Mouse (Mus musculus): ENCODE results near the gene Fuom.

Gene Fuom

DNA sequence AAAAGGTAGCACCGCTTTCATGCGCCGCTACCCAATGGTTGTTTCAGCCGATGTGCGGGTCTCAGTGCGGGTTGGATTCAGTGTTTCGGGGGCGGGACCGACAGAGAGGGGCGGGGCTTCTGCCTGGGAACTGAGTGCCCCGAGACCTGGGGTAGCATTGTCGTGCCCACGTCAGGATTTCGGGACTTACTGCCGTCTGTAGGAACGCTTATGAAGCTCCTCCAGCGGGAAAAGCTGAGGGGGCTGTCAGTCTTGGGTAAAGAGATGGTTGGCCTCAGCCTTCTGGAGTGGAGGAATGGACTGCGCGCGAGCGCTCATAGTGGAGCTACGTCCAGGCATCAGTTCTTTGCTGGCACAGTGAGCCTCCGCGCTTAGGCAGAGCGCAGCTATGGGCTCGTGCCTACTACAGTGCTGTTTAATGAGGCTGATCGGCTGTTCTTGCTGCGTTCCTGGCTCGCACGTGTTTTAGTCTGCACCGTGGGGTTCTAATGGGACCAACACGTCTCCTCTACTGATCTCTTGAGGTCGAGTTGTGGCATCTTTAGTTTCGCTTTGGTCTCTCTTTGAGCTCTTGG is 53.0 kb downstream of the Fuom start:
- peak in 1 of 2 experiments; percentile 45 for DNase-seq

DNA sequence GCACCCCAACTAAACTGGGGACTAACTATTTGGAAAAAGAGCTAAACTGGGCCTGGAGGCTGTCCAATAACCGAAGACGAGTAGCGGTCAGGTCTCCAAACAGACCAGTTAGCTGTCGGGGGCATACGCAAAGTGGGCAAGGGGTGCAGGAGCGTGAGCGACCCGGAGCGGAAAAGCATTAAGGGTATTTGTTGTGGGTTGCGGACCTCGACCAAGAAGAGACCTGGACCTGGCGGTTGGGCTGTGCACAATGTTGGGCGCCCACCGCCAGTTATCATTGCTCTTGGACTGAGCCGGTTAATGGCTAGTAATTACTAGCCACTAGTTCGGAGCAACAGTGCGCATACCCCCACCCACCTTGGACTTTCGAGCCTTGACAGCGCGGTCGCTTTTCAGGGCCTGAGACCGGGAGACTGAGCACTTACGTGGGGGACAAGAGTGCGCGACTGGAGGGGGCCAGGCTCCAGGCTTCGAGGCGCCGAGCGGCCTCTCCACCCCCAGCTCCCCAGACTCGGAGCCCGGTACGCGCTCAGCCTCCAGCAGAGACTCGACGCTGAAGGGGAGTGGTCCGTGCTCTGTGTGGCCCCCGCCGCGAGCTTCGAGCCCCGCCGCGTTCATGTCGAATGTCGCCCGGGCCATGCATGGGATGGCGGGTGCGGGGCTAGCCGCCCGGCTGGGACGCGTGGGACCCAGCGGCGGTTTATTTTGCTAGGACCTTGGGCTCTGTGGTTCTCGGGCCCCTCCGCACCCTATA is 53.7 kb downstream of the Fuom start, which contains the start of gene Msx3:
Msx3 (minus strand) TSS at position 729 of the 754 bp plus-strand sequence.
- no peak for DNase-seq

DNA sequence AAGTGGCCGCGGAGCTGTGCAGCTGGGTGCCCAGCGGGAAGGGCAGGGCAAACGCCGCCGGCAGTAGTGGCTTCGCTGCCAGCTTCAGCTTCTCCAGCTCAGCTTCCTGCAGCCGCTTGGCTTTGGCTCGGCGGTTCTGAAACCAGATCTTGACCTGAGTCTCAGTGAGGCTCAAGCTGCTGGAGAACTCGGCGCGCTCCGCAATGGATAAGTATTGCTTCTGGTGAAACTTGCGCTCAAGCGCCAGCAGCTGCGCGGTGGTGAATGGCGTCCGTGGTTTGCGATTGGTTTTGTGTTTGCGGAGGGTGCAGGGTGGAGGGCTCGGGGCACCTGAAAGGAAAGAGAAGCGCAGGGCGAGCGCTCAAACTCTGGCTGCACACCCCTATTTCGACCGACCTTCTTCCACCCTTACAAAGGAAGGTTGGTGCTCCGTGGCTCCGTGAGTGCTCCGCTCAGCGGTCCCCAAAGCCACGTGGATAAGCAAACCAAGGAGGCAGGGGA is 54.4 kb downstream of the Fuom start:
- DNase-seq = no peak

Measured in kidney, postnatal 36 days (tissue).